Mouse (Mus musculus) C2C12 (cell line): ENCODE data around the gene Elmo2.

Experiments
- CTCF ChIP-seq: IDR thresholded peaks from one replicate; pipeline ENCODE4 v1.5.1; 2011; ENCODE audit not compliant: control insufficient read depth, insufficient read depth, insufficient read length
- FOSL1 ChIP-seq: IDR thresholded peaks from one replicate; pipeline ENCODE4 v1.8.0; 2011; ENCODE audit warnings: mild to moderate bottlenecking, low read length; ENCODE audit not compliant: poor library complexity, insufficient read depth, severe bottlenecking
- MAX ChIP-seq: IDR thresholded peaks from one replicate; pipeline ENCODE4 v1.6.1; 2011; ENCODE audit warnings: mild to moderate bottlenecking, control low read depth
- USF1 ChIP-seq: IDR thresholded peaks from one replicate; pipeline ENCODE4 v1.6.1; 2011; ENCODE audit warnings: low read depth, mild to moderate bottlenecking, control low read depth, moderate library complexity

- TF ChIP-seq CTCF = no peak
- no peak for TF ChIP-seq USF1
- no peak for TF ChIP-seq MAX
- no peak for TF ChIP-seq FOSL1
Observed at GRCm38 (mm10) chr2:165248967-165249366, 77.3 kb downstream of the Elmo2 start.
